Mouse (Mus musculus): Measurements from ENCODE around the gene Nrm. TPM values are rescaled to one million over a fixed set of nuclear protein-coding genes. Genes with fewer than 3 reads are reported as not detected.

Gene Nrm
- polyA plus RNA-seq, 1 experiment from 2014 or later: 33.2 TPM

DNA sequence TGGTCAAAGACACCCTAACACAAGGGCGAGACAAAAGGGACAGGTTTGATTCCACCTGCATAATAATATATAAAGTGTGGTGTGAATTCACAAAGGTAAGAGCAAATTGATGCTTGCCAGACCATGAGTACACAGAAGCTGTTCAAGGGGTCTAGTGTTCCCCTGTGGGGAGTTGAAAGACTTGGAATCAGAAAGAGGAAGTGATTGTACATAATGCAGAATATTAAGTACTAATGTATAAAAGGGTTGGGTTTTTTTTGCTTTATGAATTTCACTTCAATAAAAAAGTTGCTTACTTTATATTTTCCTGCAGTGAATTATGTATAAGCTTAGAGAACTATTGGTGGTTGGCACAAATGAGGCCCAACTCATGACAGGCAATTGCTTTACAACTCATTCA is 1.7 kb upstream of the Nrm start:
- H3K9ac ChIP-seq (replicated peaks): no peak overlapping the region
- no peak overlapping the region for H3K4me2 ChIP-seq (replicated peaks)
- H3K27me3 ChIP-seq: no peaks in the 10 kb centered on the region
- WGBS: 84% methylated on average over 1 of the region's 1 CpGs
- peaks cover 22% of the 10 kb centered on the region for H3K36me3 ChIP-seq
- ATAC-seq: no peak
- H3K4me3 ChIP-seq (replicated peaks): no peak overlapping the region
- H3K4me1 ChIP-seq (replicated peaks): peaks cover 17% of the 10 kb centered on the region
- no peak overlapping the region for H3K27ac ChIP-seq
- no peaks in the 10 kb centered on the region for H3K9me3 ChIP-seq

DNA sequence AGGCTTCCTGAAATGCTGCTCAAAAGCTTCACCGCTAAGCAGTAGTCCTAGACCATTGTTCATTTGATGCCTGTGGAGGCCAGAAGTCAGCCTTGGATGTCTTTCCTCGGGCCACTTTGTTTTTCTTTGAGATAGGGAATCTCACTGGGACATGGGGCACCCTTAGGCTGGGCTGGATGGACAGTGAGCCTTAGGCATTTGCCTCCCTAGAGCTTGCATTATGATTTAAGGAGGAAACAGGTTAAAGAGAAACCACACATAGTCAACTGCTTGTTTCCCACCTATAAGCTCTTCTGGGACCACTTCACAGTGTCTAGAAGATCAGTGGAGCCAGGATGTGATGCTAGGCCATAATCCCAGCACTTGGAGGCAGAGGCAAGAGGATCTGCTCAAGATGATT is 1.3 kb upstream of the Nrm start:
- H3K36me3 ChIP-seq: peaks cover 18% of the 10 kb centered on the region
- 65% methylated on average over 2 of the region's 2 CpGs for WGBS
- H3K4me1 ChIP-seq (replicated peaks): peaks cover 21% of the 10 kb centered on the region
- H3K9ac ChIP-seq (replicated peaks): no peak overlapping the region
- H3K27me3 ChIP-seq: no peaks in the 10 kb centered on the region
- no peak overlapping the region for H3K4me3 ChIP-seq (replicated peaks)
- ATAC-seq: no peak
- H3K27ac ChIP-seq: no peak overlapping the region
- no peaks in the 10 kb centered on the region for H3K9me3 ChIP-seq
- no peak overlapping the region for H3K4me2 ChIP-seq (replicated peaks)

DNA sequence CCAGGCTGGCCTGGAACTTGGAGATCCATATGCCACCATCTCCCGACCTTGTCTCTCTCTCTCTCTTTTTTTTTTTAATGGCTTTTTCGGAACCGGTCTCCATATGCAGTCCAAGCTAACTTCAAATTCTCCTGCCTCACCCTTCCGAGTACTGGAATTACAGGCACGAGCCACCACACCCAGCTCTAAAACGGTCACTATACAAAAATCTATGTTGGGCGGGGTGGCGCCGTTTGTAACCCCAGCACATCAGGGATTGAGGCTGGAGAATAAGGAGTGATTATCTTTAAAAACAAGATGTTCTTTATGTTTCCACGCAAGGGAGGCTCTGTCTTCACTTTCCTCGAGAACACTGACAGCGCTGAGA is 304 bp upstream of the Nrm start:
- Histone ChIP-seq H3K4me2 (replicated peaks) (peak overlapping the region; percentile 60), H3K4me3 (replicated peaks) (peak overlapping the region; percentile 58), H3K4me1 (replicated peaks) (peaks cover 26% of the 10 kb centered on the region), H3K9ac (replicated peaks) (peak overlapping the region; percentile 72), H3K27ac (peak overlapping the region; percentile 94), H3K27me3 (no peaks in the 10 kb centered on the region), H3K9me3 (no peaks in the 10 kb centered on the region), H3K36me3 (peaks cover 15% of the 10 kb centered on the region)
- ATAC-seq: peak; percentile 3; the same call in 1 of the 2 replicates
- WGBS: 3% methylated on average over 12 of the region's 12 CpGs

DNA sequence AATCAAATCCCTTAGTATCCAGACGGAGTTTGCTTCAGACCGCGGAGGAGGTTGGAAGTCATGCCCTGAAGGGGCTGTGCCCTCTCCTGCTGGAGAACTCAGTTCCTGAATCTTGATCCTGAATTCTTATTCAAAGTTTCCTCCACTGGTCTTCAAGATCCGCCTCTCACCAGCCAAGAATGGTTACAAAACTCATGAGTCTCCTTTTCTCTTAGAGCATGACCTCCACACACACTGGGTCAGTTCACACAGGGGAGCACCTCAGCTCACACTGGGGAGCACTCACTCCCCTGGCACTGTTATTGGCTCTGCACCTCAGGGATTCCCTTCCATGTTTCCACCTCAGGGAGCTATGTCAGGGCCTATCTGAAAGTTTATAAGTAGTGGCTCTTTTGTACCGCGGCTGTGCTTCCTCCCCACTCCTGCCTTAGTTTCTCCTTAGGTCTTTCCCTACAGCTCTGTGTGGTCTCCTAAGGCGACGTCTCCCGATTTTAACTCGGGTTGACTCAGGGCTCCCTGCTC is 3.8 kb downstream of the Nrm start:
- 26% methylated on average over 10 of the region's 10 CpGs for WGBS

DNA sequence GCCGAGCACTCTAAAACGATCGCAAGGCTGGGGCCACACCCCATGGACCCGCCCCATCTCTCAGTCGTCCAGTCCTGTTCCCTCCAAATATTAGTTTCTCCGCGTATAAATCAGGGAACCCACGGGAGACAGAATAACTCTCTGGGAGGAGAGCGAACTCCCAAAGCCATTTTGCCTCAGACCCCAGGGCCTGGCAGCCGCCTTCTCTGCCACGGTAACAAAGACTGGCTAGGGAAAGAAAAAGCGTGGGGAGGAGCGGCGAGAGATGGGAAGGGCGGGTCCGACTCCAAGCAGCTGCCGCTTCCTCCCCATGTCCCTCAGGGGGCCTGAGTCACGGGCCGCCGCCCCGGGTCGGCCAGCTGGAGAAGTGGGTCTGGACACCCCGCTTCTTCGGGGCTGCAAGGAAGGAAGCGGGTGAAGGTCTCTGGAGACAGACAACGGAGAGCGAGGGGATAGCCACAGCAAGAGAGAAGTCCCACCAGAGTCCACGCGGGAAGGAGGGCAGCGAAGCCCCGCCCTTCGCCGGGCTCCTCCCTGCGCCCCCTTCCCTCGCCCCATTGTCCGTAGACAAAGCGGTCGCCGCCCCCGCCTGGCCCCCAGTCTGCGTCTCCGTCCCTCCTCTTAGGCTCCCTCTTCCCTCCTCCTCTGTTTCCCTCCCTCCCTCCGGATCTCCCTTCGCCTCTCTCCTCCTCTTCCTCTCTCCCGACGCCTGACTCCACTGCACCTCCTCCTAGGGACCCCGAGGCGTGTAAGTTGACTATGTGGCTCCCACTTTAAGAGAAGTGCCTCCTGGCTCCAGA is 4.6 kb downstream of the Nrm start, which contains the start of gene Ppp1r18:
TSS of gene Ppp1r18 (plus strand) at position 113 of the 800 bp plus-strand sequence.
- Histone ChIP-seq H3K27me3 (no peaks in the 10 kb centered on the region), H3K4me1 (replicated peaks) (peaks cover 60% of the 10 kb centered on the region), H3K27ac (peak within 1 kb of the TSS; percentile 99), H3K4me3 (replicated peaks) (peak within 1 kb of the TSS; percentile 84), H3K9me3 (no peaks in the 10 kb centered on the region), H3K36me3 (peaks cover 4% of the 10 kb centered on the region; the same call in 1 of the 2 replicates), H3K4me2 (replicated peaks) (peak within 1 kb of the TSS; percentile 92), H3K9ac (replicated peaks) (peak within 1 kb of the TSS; percentile 97)
- peak; percentile 67 for ATAC-seq
- WGBS: under 1% methylated on average over 46 of the region's 48 CpGs

More for the DNA sequence above, 3.8 kb downstream of the Nrm start:
- peaks cover 56% of the 10 kb centered on the region for H3K4me1 ChIP-seq (replicated peaks)
- no peaks in the 10 kb centered on the region for H3K27me3 ChIP-seq
- H3K9me3 ChIP-seq: no peaks in the 10 kb centered on the region
- H3K36me3 ChIP-seq: no peaks in the 10 kb centered on the region
- H3K4me2 ChIP-seq (replicated peaks): peak overlapping the region; percentile 92
- peak overlapping the region; percentile 97 for H3K9ac ChIP-seq (replicated peaks)
- ATAC-seq: no peak
- H3K27ac ChIP-seq: peak overlapping the region; percentile 99
- H3K4me3 ChIP-seq (replicated peaks): peak overlapping the region; percentile 84

DNA sequence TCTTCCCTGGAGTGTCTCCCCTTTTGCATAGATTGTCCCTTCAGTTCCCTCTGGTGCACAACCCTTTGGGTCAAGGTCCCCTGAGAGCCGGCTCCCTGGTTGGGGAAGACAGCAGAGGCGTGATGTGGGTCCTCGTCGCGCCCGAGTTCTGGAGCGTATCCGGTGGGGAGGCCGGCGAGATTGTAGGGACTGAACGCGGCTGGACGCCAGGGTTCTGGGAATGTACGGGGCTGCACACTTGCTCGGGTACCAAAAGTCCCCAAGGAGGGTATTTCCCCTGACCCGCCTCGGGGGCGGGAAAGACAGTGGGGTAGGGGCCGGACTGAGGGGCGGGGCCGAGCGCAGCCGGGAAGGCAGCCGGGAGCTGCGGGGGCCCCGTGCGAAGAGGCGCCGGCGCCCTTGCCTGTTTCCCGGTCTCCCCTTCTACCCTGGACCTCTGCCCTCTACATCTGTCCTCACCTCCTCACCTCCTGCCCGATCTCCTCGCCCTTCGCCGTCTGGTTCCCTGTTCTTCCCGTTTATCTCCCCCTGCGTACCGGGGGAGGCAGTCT is 5.2 kb downstream of the Nrm start:
- Histone ChIP-seq H3K36me3 (peaks cover 9% of the 10 kb centered on the region), H3K9ac (replicated peaks) (peak overlapping the region; percentile 97), H3K27ac (peak overlapping the region; percentile 99), H3K4me2 (replicated peaks) (peak overlapping the region; percentile 92), H3K4me3 (replicated peaks) (peak overlapping the region; percentile 84), H3K9me3 (no peaks in the 10 kb centered on the region), H3K4me1 (replicated peaks) (peaks cover 62% of the 10 kb centered on the region), H3K27me3 (no peaks in the 10 kb centered on the region)
- ATAC-seq: peak; percentile 57
- under 1% methylated on average over 38 of the region's 38 CpGs for WGBS

DNA sequence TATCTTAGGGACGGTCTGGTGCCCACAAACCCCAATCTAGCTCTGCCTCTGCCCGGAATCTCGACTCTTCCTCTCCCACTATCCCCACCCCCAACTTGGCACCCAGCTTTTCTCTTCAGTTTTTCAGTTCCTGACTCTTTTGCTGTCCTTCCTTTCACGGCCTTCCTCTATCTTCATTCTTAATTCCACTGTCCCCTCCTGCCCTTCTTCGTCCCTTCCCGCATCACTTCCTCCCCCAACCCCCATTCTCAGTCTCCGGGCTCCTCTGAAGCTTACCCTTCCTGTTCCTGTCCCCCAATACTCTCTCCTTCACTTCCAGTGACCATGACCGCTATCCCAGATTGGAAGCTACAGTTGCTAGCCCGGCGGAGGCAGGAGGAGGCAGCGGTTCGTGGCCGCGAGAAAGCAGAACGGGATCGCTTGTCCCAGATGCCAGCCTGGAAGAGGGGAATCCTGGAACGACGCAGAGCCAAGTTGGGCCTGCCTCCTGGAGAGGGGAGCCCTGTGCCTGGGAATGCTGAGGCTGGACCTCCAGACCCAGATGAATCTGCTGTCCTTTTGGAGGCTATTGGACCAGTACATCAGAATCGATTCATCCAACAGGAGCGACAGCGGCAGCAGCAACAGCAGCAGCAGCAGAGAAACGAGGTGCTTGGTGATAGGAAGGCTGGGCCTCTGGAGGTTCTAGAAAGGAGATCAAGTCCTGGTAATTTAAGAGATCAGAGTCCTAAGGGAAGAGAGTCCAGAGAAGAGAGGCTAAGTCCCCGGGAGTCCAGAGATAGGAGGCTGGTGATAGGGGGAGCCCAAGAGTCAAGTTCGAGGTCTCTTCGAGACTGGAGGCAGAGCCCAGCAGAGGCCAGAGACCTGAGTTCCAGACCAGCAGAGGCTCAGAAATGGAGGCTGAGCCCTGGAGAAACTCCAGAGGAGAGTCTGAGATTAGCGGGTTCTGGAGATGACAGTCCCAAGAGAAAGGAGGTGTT is 6.1 kb downstream of the Nrm start:
- Histone ChIP-seq H3K4me3 (replicated peaks) (peak overlapping the region; percentile 84), H3K27me3 (no peaks in the 10 kb centered on the region), H3K36me3 (peaks cover 14% of the 10 kb centered on the region), H3K9ac (replicated peaks) (peak overlapping the region; percentile 97), H3K27ac (peak overlapping the region; percentile 99), H3K4me1 (replicated peaks) (peaks cover 64% of the 10 kb centered on the region), H3K4me2 (replicated peaks) (peak overlapping the region; percentile 92), H3K9me3 (no peaks in the 10 kb centered on the region)
- ATAC-seq: no peak
- 8% methylated on average over 26 of the region's 26 CpGs for WGBS

DNA sequence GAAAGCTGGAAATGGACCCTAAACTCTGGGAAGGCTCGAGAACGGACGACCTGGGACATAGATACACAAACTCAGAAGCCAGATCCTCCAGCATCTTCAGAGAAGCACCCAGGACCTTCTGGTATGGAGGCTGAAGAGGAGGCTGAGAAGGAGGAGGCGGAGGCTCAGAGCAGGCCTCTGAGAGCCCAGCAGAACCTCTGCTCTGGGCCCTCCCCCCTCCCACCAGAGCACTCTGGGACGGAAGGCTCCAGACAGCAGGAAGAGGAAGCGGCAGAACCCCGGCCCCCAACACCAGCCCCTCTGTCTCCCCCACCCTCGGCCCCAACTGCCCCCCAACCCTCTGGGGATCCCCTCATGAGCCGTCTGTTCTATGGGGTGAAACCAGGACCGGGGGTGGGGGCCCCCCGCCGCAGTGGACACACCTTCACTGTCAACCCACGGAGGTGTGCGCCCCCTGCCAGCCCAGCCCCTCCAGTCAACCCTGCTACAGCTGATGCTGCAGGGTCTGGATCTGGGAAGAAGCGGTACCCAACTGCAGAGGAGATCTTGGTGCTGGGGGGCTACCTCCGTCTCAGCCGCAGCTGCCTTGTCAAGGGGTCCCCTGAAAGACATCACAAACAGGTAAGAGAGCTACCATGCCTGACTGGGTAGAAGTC is 7.2 kb downstream of the Nrm start:
- Histone ChIP-seq H3K4me2 (replicated peaks) (peak overlapping the region; percentile 92), H3K27ac (peak overlapping the region; percentile 99), H3K27me3 (no peaks in the 10 kb centered on the region), H3K9ac (replicated peaks) (peak overlapping the region; percentile 97), H3K4me1 (replicated peaks) (peaks cover 75% of the 10 kb centered on the region), H3K4me3 (replicated peaks) (peak overlapping the region; percentile 84), H3K36me3 (peaks cover 17% of the 10 kb centered on the region), H3K9me3 (no peaks in the 10 kb centered on the region)
- no peak for ATAC-seq
- 41% methylated on average over 13 of the region's 17 CpGs for WGBS

DNA sequence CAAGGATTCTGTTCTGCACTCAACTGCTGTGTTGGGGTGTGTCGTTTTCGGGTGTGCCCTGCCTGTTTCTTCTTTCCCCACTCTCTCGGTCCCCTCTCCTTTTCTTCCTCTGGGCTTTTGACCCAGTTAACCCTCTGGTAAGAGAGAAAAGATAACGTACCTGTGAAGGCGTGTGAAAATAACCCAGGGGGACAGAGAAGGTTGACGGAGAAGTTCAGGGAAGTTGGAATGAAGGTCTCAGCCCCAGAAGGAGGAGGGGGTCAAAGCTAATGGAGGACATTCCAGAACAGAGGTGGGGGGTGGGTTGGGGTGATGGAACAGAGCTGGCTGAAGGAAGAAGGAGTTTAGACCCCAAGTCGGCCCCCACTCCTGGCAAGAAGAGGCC is 7.8 kb downstream of the Nrm start:
- 8% methylated on average over 7 of the region's 7 CpGs for WGBS
- no peaks in the 10 kb centered on the region for H3K27me3 ChIP-seq
- no peaks in the 10 kb centered on the region for H3K9me3 ChIP-seq
- peak overlapping the region; percentile 92 for H3K4me2 ChIP-seq (replicated peaks)
- H3K4me3 ChIP-seq (replicated peaks): peak overlapping the region; percentile 84
- peak overlapping the region; percentile 97 for H3K9ac ChIP-seq (replicated peaks)
- peaks cover 82% of the 10 kb centered on the region for H3K4me1 ChIP-seq (replicated peaks)
- no peak overlapping the region for H3K27ac ChIP-seq
- no peak for ATAC-seq
- H3K36me3 ChIP-seq: peaks cover 18% of the 10 kb centered on the region

DNA sequence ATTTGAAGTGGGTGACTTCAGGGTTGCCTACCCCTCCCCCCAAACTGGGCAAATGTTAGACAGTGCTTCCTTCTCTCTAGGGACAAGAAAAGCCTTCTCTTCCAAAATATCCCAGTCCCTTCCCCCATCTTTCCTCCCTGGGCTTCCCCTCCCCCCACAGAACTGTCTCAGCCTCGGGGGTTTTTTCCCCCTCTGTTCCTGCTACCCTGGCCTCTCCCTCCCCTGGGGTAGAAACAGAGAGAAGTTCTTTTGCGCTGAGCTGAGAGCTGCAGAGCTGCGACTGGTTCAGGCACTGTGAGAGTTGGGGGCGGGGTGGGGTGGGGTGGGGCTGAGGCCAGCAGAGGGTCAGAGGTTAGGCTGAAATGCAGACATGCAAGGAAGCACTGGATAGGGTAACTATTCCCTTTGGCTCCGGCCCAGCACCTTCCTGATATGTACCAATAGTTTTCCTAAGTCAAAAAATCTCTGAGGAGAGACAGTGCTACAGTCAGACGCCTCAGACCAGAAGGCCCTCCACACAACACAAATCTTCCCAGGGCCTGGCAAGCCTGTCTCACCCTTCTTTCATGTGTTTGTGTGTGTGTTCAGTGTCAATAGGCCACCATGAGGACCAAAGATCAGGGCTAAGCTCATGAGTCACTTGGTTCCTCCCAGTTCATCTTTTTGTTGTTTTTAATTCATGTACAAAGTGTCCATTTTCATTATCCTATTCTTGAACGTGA is 8.4 kb downstream of the Nrm start:
- H3K36me3 ChIP-seq: peaks cover 24% of the 10 kb centered on the region
- no peaks in the 10 kb centered on the region for H3K9me3 ChIP-seq
- H3K4me2 ChIP-seq (replicated peaks): peak overlapping the region; percentile 92
- H3K4me3 ChIP-seq (replicated peaks): peak overlapping the region; percentile 84
- 3% methylated on average over 7 of the region's 7 CpGs for whole genome bisulfite sequencing
- H3K27ac ChIP-seq: peak overlapping the region; percentile 31
- H3K27me3 ChIP-seq: no peaks in the 10 kb centered on the region
- H3K9ac ChIP-seq (replicated peaks): peak overlapping the region; percentile 97
- ATAC-seq: no peak
- H3K4me1 ChIP-seq (replicated peaks): peaks cover 79% of the 10 kb centered on the region

Data from midbrain, embryonic 13.5 days (tissue).